Mouse (Mus musculus): ENCODE results near the gene Cacnb4.

- TF ChIP-seq GATA1 (IDR thresholded peaks at IDR 0.05; ENCODE audit: low read length) (no peak), TAL1 (IDR thresholded peaks at IDR 0.05; ENCODE audit: low read length) (no peak)
Measured at GRCm38 (mm10) chr2:52607857-52608485, 68.7 kb downstream of the Cacnb4 start.

All from erythroblast, embryonic 14.5 days (primary cell).